Mouse (Mus musculus) midbrain, embryonic 10.5 days (tissue): Measurements from ENCODE around the gene Rfxank. TPM values are rescaled to one million over a fixed set of nuclear protein-coding genes. Genes with fewer than 3 reads are reported as not detected.
A peak's percentile ranks its signal among the peaks of the same experiment; 100 is the strongest.

ENCODE experiments used
- DNase-seq: peaks from one replicate; pipeline ENCODE4 v3.0.0-alpha.2; 2017; ENCODE audit warnings: low spot score
- H3K27ac ChIP-seq: fragments of 300-500 bp; sonication (generic); replicated peaks from 2 replicates; pipeline ENCODE4 v1.5.1; 2016; ENCODE audit warnings: mild to moderate bottlenecking
- H3K27me3 ChIP-seq: fragments of 300-500 bp; sonication (generic); 2 replicates; pipeline ENCODE4 v1.6.1; 2016; ENCODE audit warnings: low read depth, mild to moderate bottlenecking; ENCODE audit not compliant: poor library complexity, severe bottlenecking
- H3K36me3 ChIP-seq: fragments of 300-500 bp; sonication (generic); 2 replicates; pipeline ENCODE4 v1.6.1; 2016; ENCODE audit warnings: mild to moderate bottlenecking, moderate library complexity
- H3K4me1 ChIP-seq: fragments of 300-500 bp; sonication (generic); 2 replicates; pipeline ENCODE4 v1.6.1; 2016
- H3K4me3 ChIP-seq: fragments of 300-500 bp; sonication (generic); 2 replicates; pipeline ENCODE4 v1.5.1; 2016; ENCODE audit warnings: mild to moderate bottlenecking, moderate library complexity
- H3K9me3 ChIP-seq: fragments of 300-500 bp; sonication (generic); replicated peaks from 2 replicates; pipeline ENCODE4 v1.6.1; 2016; ENCODE audit warnings: mild to moderate bottlenecking
- WGBS: fragments of 180-500 bp; shearing (Covaris S2); methylation state at CpG from one replicate; pipeline ENCODE4 v1.1.7; 2016; 5-methylcytosine and 5-hydroxymethylcytosine counted together
- microRNA-seq: library from miRNA; unstranded; fragments of <30 nt; microRNA quantifications from one replicate; pipeline ENCODE4, GENCODE M21; 2017
- polyA plus RNA-seq: library from polyadenylated mRNA; unstranded; fragments of >200 nt; fragmentation: Nextera tagmentation; extraction: Ambion mirVana; gene quantifications from 2 replicates; pipeline ENCODE4 v1.2.1, GENCODE M21; 2016

Rfxank gene
- polyA plus RNA-seq, 1 experiment from 2014 or later, result 16.1 TPM

DNA sequence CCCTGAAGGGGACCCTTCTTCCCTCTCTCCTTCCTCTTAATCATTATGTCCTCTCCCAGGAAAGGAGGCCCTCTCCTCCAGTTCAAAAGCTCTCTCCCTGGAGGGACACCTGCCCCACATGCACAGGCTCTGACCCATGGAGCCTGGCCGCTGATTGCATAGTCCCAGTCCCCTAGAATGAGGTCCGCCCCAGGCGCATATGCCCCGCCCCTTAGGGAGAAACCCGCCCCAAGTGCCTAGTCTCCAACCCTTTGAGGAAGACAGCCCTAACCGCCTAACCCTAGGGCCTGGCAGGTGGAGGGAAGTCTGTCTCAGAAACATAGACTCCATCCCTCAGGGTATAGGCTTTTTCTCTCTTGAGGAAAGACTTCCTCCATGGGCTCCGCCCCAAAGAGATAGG, 51.7 kb downstream of the Rfxank start:
- peak; percentile 16 for DNase-seq
- Histone ChIP-seq H3K9me3 (no peaks in the 10 kb centered on the region), H3K27ac (no peak overlapping the region), H3K27me3 (peaks cover 93% of the 10 kb centered on the region), H3K36me3 (no peaks in the 10 kb centered on the region), H3K4me3 (0 out of 2 replicates have a peak overlapping the region, but pooled peaks have one; percentile 59), H3K4me1 (peaks cover 53% of the 10 kb centered on the region)
- WGBS, result 6% methylated on average over 7 of the region's 7 CpGs

DNA sequence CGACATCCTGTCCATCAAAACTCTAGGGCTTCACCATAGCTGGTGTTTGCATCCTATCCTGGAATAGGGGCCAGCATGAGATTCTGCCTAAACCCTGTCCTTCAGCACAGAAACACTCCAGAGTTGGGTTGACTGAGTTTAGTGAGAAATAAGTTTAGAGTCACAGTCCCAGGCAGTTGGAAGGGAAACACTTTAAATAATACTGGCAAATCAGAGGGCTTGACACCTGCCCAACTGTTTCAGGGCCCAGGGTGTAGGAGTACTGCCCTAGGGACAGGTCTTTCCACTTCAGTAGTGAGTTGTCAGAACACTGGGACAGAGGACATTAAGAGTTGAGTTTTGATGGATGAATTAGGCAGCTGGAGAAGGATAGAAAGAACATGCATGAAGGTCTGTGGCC, 52.8 kb downstream of the Rfxank start:
- H3K27ac ChIP-seq, result no peak overlapping the region
- H3K9me3 ChIP-seq, result no peaks in the 10 kb centered on the region
- 46% methylated on average over 1 of the region's 1 CpGs for WGBS
- H3K27me3 ChIP-seq, result peaks cover 94% of the 10 kb centered on the region
- peaks cover 53% of the 10 kb centered on the region for H3K4me1 ChIP-seq
- H3K36me3 ChIP-seq, result no peaks in the 10 kb centered on the region
- no peak overlapping the region for H3K4me3 ChIP-seq
- no peak for DNase-seq

DNA sequence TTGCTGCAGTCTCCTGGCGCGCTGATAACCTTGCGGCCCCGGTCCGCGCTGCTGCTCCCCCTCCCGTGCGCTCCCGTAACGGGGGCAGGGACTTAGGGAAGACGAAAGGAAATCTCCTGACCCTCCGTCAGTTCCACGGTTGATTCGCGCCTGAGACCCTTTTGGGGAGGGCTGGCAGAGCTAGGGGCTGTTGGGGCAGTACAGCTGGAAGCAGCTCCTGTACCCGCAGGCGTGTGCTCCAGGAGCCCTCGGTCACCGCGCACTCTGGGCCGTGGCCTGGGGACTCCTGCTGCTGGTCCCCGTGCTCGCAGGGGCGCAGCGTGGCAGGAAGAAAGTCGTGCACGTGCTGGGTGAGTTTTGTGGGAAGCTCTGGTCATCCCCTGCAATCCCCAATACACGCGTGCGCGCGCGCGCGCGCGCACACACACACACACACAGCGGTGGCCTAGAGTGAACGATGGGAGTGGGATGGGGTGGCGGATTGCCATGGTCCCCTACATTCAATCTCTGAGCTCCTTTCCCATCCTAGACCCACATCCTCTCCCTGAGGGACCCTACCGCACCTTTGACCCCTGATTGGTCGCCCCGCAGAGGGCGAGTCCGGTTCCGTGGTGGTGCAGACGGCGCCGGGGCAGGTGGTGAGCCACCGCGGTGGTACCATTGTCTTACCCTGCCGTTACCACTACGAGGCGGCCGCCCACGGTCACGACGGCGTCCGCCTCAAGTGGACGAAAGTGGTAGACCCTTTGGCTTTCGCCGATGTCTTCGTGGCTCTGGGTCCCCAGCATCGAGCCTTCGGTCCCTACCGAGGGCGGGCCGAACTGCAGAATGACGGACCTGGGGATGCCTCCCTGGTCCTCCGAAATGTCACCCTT, 54.5 kb downstream of the Rfxank start:
- peak; percentile 50 for DNase-seq

DNA sequence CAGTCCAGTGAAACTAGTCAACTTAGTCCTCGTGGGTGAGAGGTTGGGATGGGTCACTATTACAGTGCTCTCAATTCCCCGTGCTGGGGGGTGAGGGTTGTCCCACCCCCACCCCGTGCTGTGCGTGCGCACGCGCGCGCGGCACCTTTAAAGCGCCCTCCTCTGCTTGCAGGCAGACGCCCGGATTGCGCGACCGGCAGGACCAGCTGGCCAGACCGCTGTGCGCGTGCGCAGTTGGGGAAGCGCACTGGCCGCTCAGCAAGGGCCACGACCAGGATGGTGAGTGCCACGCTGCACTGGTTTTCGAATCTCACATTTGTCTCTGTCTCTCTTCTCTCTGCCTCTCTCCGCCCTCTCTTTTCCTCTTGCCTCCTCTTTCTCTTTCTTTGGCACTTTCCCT, 55.7 kb downstream of the Rfxank start, which contains the start of gene Hapln4:
Hapln4 (plus strand) TSS at position 173 of the 400 bp plus-strand sequence.
- Histone ChIP-seq H3K27ac (no peak within 1 kb of the TSS), H3K4me3 (peak within 1 kb of the TSS; percentile 55), H3K4me1 (peaks cover 36% of the 10 kb centered on the region), H3K9me3 (no peaks in the 10 kb centered on the region), H3K36me3 (0 out of 2 replicates have a peak, but pooled peaks cover 2% of the 10 kb centered on the region), H3K27me3 (peaks cover 67% of the 10 kb centered on the region)
- under 1% methylated on average over 26 of the region's 26 CpGs for WGBS
- DNase-seq, result peak; percentile 76

More for the DNA sequence above, 54.5 kb downstream of the Rfxank start:
- 1% methylated on average over 71 of the region's 71 CpGs for WGBS
- Histone ChIP-seq H3K4me3 (peak overlapping the region; percentile 55), H3K27me3 (peaks cover 78% of the 10 kb centered on the region), H3K27ac (no peak overlapping the region), H3K9me3 (no peaks in the 10 kb centered on the region), H3K36me3 (0 out of 2 replicates have a peak, but pooled peaks cover 2% of the 10 kb centered on the region), H3K4me1 (peaks cover 44% of the 10 kb centered on the region)

DNA sequence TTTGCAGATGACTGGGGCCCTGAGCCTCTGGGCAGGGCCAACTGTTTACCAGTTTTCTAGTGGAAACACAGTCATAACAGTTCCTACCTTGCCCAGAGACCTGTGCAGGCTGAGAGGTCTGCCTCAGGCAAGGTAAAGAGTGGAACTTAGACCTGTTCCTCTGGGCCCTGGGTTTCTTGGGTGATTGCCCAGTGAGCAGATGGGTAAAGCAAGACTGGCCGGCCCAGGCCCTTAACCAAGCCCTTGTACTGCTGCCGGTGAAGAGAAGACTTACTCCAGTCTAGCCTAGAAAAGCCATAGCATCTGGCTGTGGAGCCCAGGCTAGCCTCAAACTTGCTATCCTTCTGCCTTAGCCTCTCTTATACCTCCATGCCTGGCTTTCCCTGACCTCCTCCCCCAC, 57.0 kb downstream of the Rfxank start:
- Histone ChIP-seq H3K4me1 (peaks cover 23% of the 10 kb centered on the region), H3K36me3 (0 out of 2 replicates have a peak, but pooled peaks cover 2% of the 10 kb centered on the region), H3K27me3 (peaks cover 54% of the 10 kb centered on the region), H3K9me3 (no peaks in the 10 kb centered on the region), H3K4me3 (no peak overlapping the region), H3K27ac (no peak overlapping the region)
- no peak for DNase-seq
- 88% methylated on average over 2 of the region's 2 CpGs for WGBS

Small RNA genes within 50 kb of the gene (microRNA-seq; reads per million reads assigned to microRNA genes)
- not detected for gene Mir7066

Other genes with a start within 250 kb of the Rfxank start
- 5.2 and 5.4 TPM in 2 replicates for gene Tssk6, start 237.0 kb downstream of the Rfxank start, polyA plus RNA-seq
- gene Ndufa13, start 236.6 kb downstream of the Rfxank start, polyA plus RNA-seq, result 173 and 174 TPM in 2 replicates
- gene Yjefn3, start 236.4 kb downstream of the Rfxank start, polyA plus RNA-seq, result 4.2 and 5.9 TPM in 2 replicates
- gene Gatad2a, start 142.8 kb downstream of the Rfxank start, polyA plus RNA-seq, result 48.0 and 48.7 TPM in 2 replicates
- 57.2 and 67.4 TPM in 2 replicates for gene Mau2, start 96.4 kb downstream of the Rfxank start, polyA plus RNA-seq
- 51.9 and 57.7 TPM in 2 replicates for gene Sugp1, start 96.3 kb downstream of the Rfxank start, polyA plus RNA-seq
- 0.69 and 1.1 TPM in 2 replicates for gene Tm6sf2, start 66.2 kb downstream of the Rfxank start, polyA plus RNA-seq
- 0.06 and 0.22 TPM in 2 replicates for gene Hapln4, start 55.7 kb downstream of the Rfxank start, polyA plus RNA-seq
- 14.4 and 44.7 TPM in 2 replicates for gene Ncan, start 18.3 kb downstream of the Rfxank start, polyA plus RNA-seq
- gene Nr2c2ap, start 7.8 kb downstream of the Rfxank start, polyA plus RNA-seq, result 28.4 and 30.7 TPM in 2 replicates
- 38.2 and 41.3 TPM in 2 replicates for gene Borcs8, start 345 bp upstream of the Rfxank start, polyA plus RNA-seq
- gene Mef2b, start 557 bp upstream of the Rfxank start, polyA plus RNA-seq, result 0.46 and 0.86 TPM in 2 replicates
- 66.1 and 73.4 TPM in 2 replicates for gene Tmem161a, start 33.2 kb upstream of the Rfxank start, polyA plus RNA-seq
- gene Slc25a42, start 73.2 kb upstream of the Rfxank start, polyA plus RNA-seq, result 2.2 and 2.7 TPM in 2 replicates
- 57.6 and 62.4 TPM in 2 replicates for gene Sugp2, start 95.1 kb upstream of the Rfxank start, polyA plus RNA-seq
- gene Armc6, start 95.3 kb upstream of the Rfxank start, polyA plus RNA-seq, result 35.7 and 38.8 TPM in 2 replicates
- 102 and 111 TPM in 2 replicates for gene Homer3, start 143.7 kb upstream of the Rfxank start, polyA plus RNA-seq
- 56.4 and 57.4 TPM in 2 replicates for gene Ddx49, start 163.3 kb upstream of the Rfxank start, polyA plus RNA-seq
- 308 and 311 TPM in 2 replicates for gene Cope, start 163.4 kb upstream of the Rfxank start, polyA plus RNA-seq
- 4.6 and 5.3 TPM in 2 replicates for gene Cers1, start 176.6 kb upstream of the Rfxank start, polyA plus RNA-seq
- gene Gdf1, start 190.7 kb upstream of the Rfxank start, polyA plus RNA-seq, result 3.8 and 5.7 TPM in 2 replicates
- gene Upf1, start 214.1 kb upstream of the Rfxank start, polyA plus RNA-seq, result 16.8 and 19.1 TPM in 2 replicates
- 0.37 and 0.39 TPM in 2 replicates for gene Comp, start 234.4 kb upstream of the Rfxank start, polyA plus RNA-seq